Mouse (Mus musculus) lung, postnatal 10 days (tissue): ENCODE data around the gene Ptgis.

Experiments used
- DNase-seq: peaks from one replicate; pipeline ENCODE4 v3.0.0; 2021

Gene Ptgis

GRCm38 (mm10) chr2:167263040-167263810 is 22.8 kb upstream of the Ptgis start:
- DNase-seq: peak; percentile 51

- DNase-seq: peak; percentile 6
These were observed 22.0 kb upstream of the Ptgis start for GRCm38 (mm10) chr2:167262433-167262832.

GRCm38 (mm10) chr2:167261106-167261505 is 20.7 kb upstream of the Ptgis start:
- DNase-seq: peak; percentile 54

GRCm38 (mm10) chr2:167257790-167258189 is 17.4 kb upstream of the Ptgis start:
- no peak for DNase-seq

- DNase-seq: no peak
These were observed 14.4 kb upstream of the Ptgis start for GRCm38 (mm10) chr2:167254808-167255207.

- peak; percentile 81 for DNase-seq
These were observed 13.8 kb upstream of the Ptgis start for GRCm38 (mm10) chr2:167254185-167254584.

- DNase-seq: no peak
These were observed 13.1 kb upstream of the Ptgis start for GRCm38 (mm10) chr2:167253476-167253875.

- no peak for DNase-seq
These were observed 11.8 kb upstream of the Ptgis start for GRCm38 (mm10) chr2:167252057-167252687.

GRCm38 (mm10) chr2:167250736-167251337 is 10.4 kb upstream of the Ptgis start:
- peak; percentile 77 for DNase-seq

- no peak for DNase-seq
These were observed 9.8 kb upstream of the Ptgis start for GRCm38 (mm10) chr2:167250003-167250735.

GRCm38 (mm10) chr2:167249591-167249990 is 9.2 kb upstream of the Ptgis start:
- peak; percentile 74 for DNase-seq

- DNase-seq: no peak
These were observed 7.4 kb upstream of the Ptgis start for GRCm38 (mm10) chr2:167247823-167248222.

GRCm38 (mm10) chr2:167246704-167247103 is 6.3 kb upstream of the Ptgis start:
- DNase-seq: peak; percentile 49

GRCm38 (mm10) chr2:167244892-167245291 is 4.5 kb upstream of the Ptgis start:
- no peak for DNase-seq

- peak; percentile 55 for DNase-seq
These were observed 3.6 kb upstream of the Ptgis start for GRCm38 (mm10) chr2:167243831-167244563.

GRCm38 (mm10) chr2:167239262-167239661 is 1.1 kb downstream of the Ptgis start:
- DNase-seq: no peak

- no peak for DNase-seq
These were observed 3.2 kb downstream of the Ptgis start for GRCm38 (mm10) chr2:167237224-167237623.

- DNase-seq: no peak
These were observed 4.2 kb downstream of the Ptgis start for GRCm38 (mm10) chr2:167236174-167236573.

- DNase-seq: peak; percentile 44
These were observed 4.9 kb downstream of the Ptgis start for GRCm38 (mm10) chr2:167235338-167236018.

- DNase-seq: no peak
These were observed 6.6 kb downstream of the Ptgis start for GRCm38 (mm10) chr2:167233771-167234170.

- no peak for DNase-seq
These were observed 7.4 kb downstream of the Ptgis start for GRCm38 (mm10) chr2:167233009-167233335.
